Mouse (Mus musculus) MEL (cell line): ENCODE data around the gene Utrn. TPM values are rescaled to one million over a fixed set of nuclear protein-coding genes. Genes with fewer than 3 reads are reported as not detected.

Source experiments
- DNase-seq: peaks from one replicate; pipeline ENCODE4 v3.0.0; 2011; ENCODE audit warnings: low read depth, low spot score
- H3K27ac ChIP-seq: 2 replicates; pipeline ENCODE4 v1.5.1; 2012; ENCODE audit warnings: low read depth, mild to moderate bottlenecking, control low read depth, low read length, moderate library complexity; ENCODE audit not compliant: control insufficient read depth
- H3K27me3 ChIP-seq, 2 experiments: fragments of 150-350 bp in 1 of 2; sonication (generic) in 1 of 2; 2 replicates each; pipeline ENCODE4 v1.6.1; 2012; ENCODE audit warnings: low read length in 2 of 2, mild to moderate bottlenecking in 2 of 2, improper control_type of control experiment in 1 of 2, moderate library complexity in 1 of 2; ENCODE audit not compliant: insufficient read depth in 2 of 2, control insufficient read depth in 1 of 2
- H3K36me3 ChIP-seq, 2 experiments: 2 replicates each; pipeline ENCODE4 v1.6.1; 2012 to 2014; ENCODE audit warnings: low read length in 2 of 2, improper control_type of control experiment in 1 of 2, inconsistent platforms in 1 of 2, mild to moderate bottlenecking in 1 of 2; ENCODE audit not compliant: insufficient read depth in 2 of 2, control insufficient read depth in 1 of 2
- H3K4me1 ChIP-seq, 2 experiments: fragments of 150-350 bp in 1 of 2; sonication (generic) in 1 of 2; 2 replicates each; pipeline ENCODE4 v1.6.1; 2012; ENCODE audit warnings: low read length in 2 of 2, improper control_type of control experiment in 1 of 2, mild to moderate bottlenecking in 1 of 2; ENCODE audit not compliant: insufficient read depth in 2 of 2, control insufficient read depth in 1 of 2
- H3K4me3 ChIP-seq, 2 experiments: fragments of 150-350 bp in 1 of 2; sonication (generic) in 1 of 2; 2 replicates each; pipeline ENCODE4 v1.5.1; 2012; ENCODE audit warnings: low read depth in 2 of 2, low read length in 2 of 2, mild to moderate bottlenecking in 2 of 2, moderate library complexity in 2 of 2, control low read depth in 1 of 2, improper control_type of control experiment in 1 of 2; ENCODE audit not compliant: control insufficient read depth in 1 of 2, insufficient read depth in 1 of 2
- H3K79me2 ChIP-seq: 2 replicates; pipeline ENCODE4 v1.6.1; 2012; ENCODE audit warnings: mild to moderate bottlenecking, low read length, moderate library complexity; ENCODE audit not compliant: control insufficient read depth, poor library complexity, insufficient read depth
- H3K9ac ChIP-seq: 2 replicates; pipeline ENCODE4 v1.6.1; 2012; ENCODE audit warnings: low read depth, mild to moderate bottlenecking, control low read depth, low read length, moderate library complexity; ENCODE audit not compliant: control insufficient read depth, poor library complexity, severe bottlenecking
- H3K9me3 ChIP-seq: fragments of 150-350 bp; sonication (generic); replicated peaks from 2 replicates; pipeline ENCODE4 v1.6.1; 2012; ENCODE audit warnings: mild to moderate bottlenecking, low read length, improper control_type of control experiment, moderate library complexity; ENCODE audit not compliant: insufficient read depth
- E2F4 ChIP-seq: IDR thresholded peaks from 2 replicates; pipeline ENCODE4 v1.6.1; 2011; ENCODE audit warnings: low read depth, low read length, improper control_type of control experiment, borderline replicate concordance
- EP300 ChIP-seq, 2 experiments: IDR thresholded peaks; 2 replicates each; pipeline ENCODE4 v1.6.1; 2011; ENCODE audit warnings: improper control_type of control experiment in 2 of 2, low read length in 2 of 2, low read depth in 1 of 2, mild to moderate bottlenecking in 1 of 2
- GABPA ChIP-seq: IDR thresholded peaks from 2 replicates; pipeline ENCODE4 v1.6.1; 2012; ENCODE audit warnings: low read depth, mild to moderate bottlenecking, inconsistent platforms, low read length, improper control_type of control experiment, moderate library complexity
- GATA1 ChIP-seq: IDR thresholded peaks from 2 replicates; pipeline ENCODE4 v1.6.1; 2011; ENCODE audit warnings: low read depth, low read length, improper control_type of control experiment
- HCFC1 ChIP-seq: IDR thresholded peaks from 2 replicates; pipeline ENCODE4 v1.6.1; 2012; ENCODE audit warnings: low read depth, mild to moderate bottlenecking, inconsistent platforms, low read length, improper control_type of control experiment, moderate library complexity
- MAFK ChIP-seq: IDR thresholded peaks from 2 replicates; pipeline ENCODE4 v1.6.1; 2011; ENCODE audit warnings: low read depth, mild to moderate bottlenecking, low read length, improper control_type of control experiment, borderline replicate concordance
- MAZ ChIP-seq: IDR thresholded peaks from 2 replicates; pipeline ENCODE4 v1.6.1; 2012; ENCODE audit warnings: low read depth, mild to moderate bottlenecking, inconsistent platforms, low read length, improper control_type of control experiment
- MEF2A ChIP-seq: IDR thresholded peaks from 2 replicates; pipeline ENCODE4 v1.6.1; 2014; ENCODE audit warnings: low read depth, mild to moderate bottlenecking, inconsistent platforms, low read length, improper control_type of control experiment; ENCODE audit not compliant: poor library complexity, insufficient replicate concordance, severe bottlenecking; ENCODE audit errors: extremely low read depth
- MXI1 ChIP-seq: IDR thresholded peaks from 2 replicates; pipeline ENCODE4 v1.6.1; 2011; ENCODE audit warnings: mild to moderate bottlenecking, low read depth, low read length, improper control_type of control experiment
- MYC ChIP-seq: IDR thresholded peaks from 2 replicates; pipeline ENCODE4 v1.6.1; 2011; ENCODE audit warnings: low read depth, mild to moderate bottlenecking, low read length, improper control_type of control experiment, moderate library complexity
- NELFE ChIP-seq: IDR thresholded peaks from 2 replicates; pipeline ENCODE4 v1.6.1; 2011; ENCODE audit warnings: low read depth, low read length, improper control_type of control experiment
- POLR2A ChIP-seq, 2 experiments: IDR thresholded peaks; 2 replicates each; pipeline ENCODE4 v1.6.1; 2011 to 2012; ENCODE audit warnings: low read length in 2 of 2, mild to moderate bottlenecking in 2 of 2, control low read depth in 1 of 2, improper control_type of control experiment in 1 of 2, low read depth in 1 of 2, moderate library complexity in 1 of 2; ENCODE audit not compliant: control insufficient read depth in 1 of 2, insufficient read depth in 1 of 2, poor library complexity in 1 of 2
- POLR2AphosphoS2 ChIP-seq: IDR thresholded peaks from 2 replicates; pipeline ENCODE4 v1.6.1; 2011; ENCODE audit warnings: low read length, improper control_type of control experiment
- SIN3A ChIP-seq: IDR thresholded peaks from 2 replicates; pipeline ENCODE4 v1.6.1; 2012; ENCODE audit warnings: low read length, improper control_type of control experiment, inconsistent platforms
- UBTF ChIP-seq: IDR thresholded peaks from 2 replicates; pipeline ENCODE4 v1.6.1; 2012; ENCODE audit warnings: low read depth, mild to moderate bottlenecking, inconsistent platforms, low read length, improper control_type of control experiment, moderate library complexity, borderline replicate concordance; ENCODE audit not compliant: insufficient read depth
- USF1 ChIP-seq: IDR thresholded peaks from 2 replicates; pipeline ENCODE4 v1.6.1; 2014; ENCODE audit warnings: low read depth, mild to moderate bottlenecking, inconsistent platforms, low read length, improper control_type of control experiment, moderate library complexity
- USF2 ChIP-seq, 2 experiments: IDR thresholded peaks; 2 replicates each; pipeline ENCODE4 v1.6.1; 2011 to 2012; ENCODE audit warnings: improper control_type of control experiment in 2 of 2, low read length in 2 of 2, borderline replicate concordance in 1 of 2, inconsistent platforms in 1 of 2, low read depth in 1 of 2, mild to moderate bottlenecking in 1 of 2; ENCODE audit not compliant: insufficient read depth in 1 of 2
- ZMIZ1 ChIP-seq: IDR thresholded peaks from 2 replicates; pipeline ENCODE4 v1.6.1; 2012; ENCODE audit warnings: low read depth, mild to moderate bottlenecking, inconsistent platforms, low read length, improper control_type of control experiment, moderate library complexity
- polyA plus RNA-seq, 2 experiments: library from polyadenylated mRNA; stranded (reverse) in 1 of 2; unstranded in 1 of 2; fragments of >175 nt in 1 of 2; fragments of >200 nt in 1 of 2; gene quantifications; 2 replicates each; pipeline versions ENCODE4 v1.2.1 to v1.2.4; 2012; ENCODE audit warnings: low replicate concordance in 2 of 2, low read depth in 1 of 2; ENCODE audit not compliant: insufficient read length in 2 of 2, insufficient read depth in 1 of 2, missing spikeins in 1 of 2
- total RNA-seq: library from RNA; depleted of rRNA; stranded (reverse); fragments of 300-350 nt; gene quantifications from 2 replicates; pipeline ENCODE4 v1.2.3, GENCODE M21; 2012; rRNA removed

Utrn gene
- total RNA-seq (2.3 and 3.4 TPM in 2 replicates), polyA plus RNA-seq (1 to 10 TPM in 1 of 2 experiments, not detected in 1; 4.3 TPM)

DNA sequence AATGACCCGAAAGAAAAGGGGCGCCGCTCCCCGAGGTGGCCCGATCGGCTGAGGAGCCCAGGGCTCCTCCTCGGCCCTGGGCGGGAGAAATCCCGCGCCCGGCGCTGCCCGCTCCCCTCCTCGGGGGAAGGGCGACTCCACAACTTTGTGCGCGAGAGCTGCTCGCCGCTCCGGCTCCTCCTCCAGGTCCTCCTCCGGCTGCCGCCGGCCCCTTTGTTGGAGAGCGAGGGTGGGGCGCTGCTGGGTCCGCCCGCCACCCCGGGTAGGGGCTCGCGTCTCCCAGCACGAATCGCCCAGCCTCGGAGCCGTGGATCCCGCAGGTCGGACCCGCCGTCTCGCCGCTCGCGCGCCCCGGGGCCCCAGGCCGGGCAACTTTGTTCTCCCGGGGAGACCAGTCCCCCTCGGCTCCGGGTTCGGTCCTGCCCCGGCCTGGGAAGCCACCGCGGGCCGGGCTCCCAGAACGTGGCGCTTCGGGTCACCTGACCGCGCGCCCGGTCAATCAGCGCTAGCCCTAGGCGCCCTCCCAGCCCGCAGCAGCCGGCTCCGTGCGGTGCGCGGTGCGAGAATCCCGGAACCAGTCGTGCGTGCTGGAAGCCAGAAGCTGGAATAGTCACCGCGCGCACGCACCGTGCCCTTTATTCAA, at the start of gene Utrn:
Gene Utrn (minus strand): TSS at position 337 of the 643 bp plus-strand sequence.
- Histone ChIP-seq H3K79me2 (no peaks in the 10 kb centered on the region; the same call in 1 of the 2 replicates), H3K36me3 (peaks cover 0 to 2% of the 10 kb centered on the region in 2 experiments; a peak in 1 of 4 replicates)
- DNase-seq = peak; percentile 85

DNA sequence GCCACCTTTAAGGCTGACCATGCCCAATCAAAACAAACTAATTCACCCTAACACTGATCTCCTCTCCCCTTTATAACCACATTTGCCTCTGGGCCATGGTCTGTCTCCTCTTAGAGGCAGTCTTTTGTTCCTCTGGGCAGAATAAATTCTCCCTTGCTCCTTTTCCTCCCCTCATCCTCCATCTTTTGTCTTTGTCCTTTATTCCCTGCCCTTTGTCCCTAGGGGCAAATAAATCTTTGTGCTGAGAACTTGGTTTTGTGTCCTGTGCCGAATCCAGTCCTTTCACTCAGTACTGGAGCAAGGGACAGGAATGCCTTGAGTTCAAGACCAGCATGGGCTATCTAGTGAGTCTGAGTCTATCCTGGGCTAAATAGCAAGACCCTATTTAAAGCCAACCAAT, 48.5 kb upstream of the Utrn start:
- H3K9ac ChIP-seq = no peak overlapping the region
- no peak for TF ChIP-seq SIN3A
- TF ChIP-seq ZMIZ1 = no peak
- no peaks in the 10 kb centered on the region for H3K27me3 ChIP-seq
- H3K79me2 ChIP-seq = peaks cover under 1% of the 10 kb centered on the region; the same call in 1 of the 2 replicates
- no peaks in the 10 kb centered on the region for H3K9me3 ChIP-seq
- no peak for DNase-seq
- no peaks in the 10 kb centered on the region; a peak in 1 of 4 replicates for H3K36me3 ChIP-seq
- H3K4me3 ChIP-seq = no peak overlapping the region
- H3K27ac ChIP-seq = no peak overlapping the region
- H3K4me1 ChIP-seq = peaks cover 3 to 5% of the 10 kb centered on the region in 2 experiments; a peak in 2 of 4 replicates

More for the DNA sequence above, at the start of gene Utrn:
- no peak for TF ChIP-seq MEF2A
- TF ChIP-seq HCFC1 = no peak; the same call in 1 of the 2 replicates
- peak; percentile 51; the same call in 1 of the 2 replicates for TF ChIP-seq E2F4
- 0 out of 2 replicates have a peak, but pooled peaks have one; percentile 79 for TF ChIP-seq UBTF
- TF ChIP-seq MYC = no peak
- peak; percentile 71; the same call in 1 of the 2 replicates for TF ChIP-seq ZMIZ1
- TF ChIP-seq USF2 (IDR thresholded peaks at IDR 0.05; ENCODE audit: borderline replicate concordance in 1 of 2, insufficient read depth in 1 of 2, low read depth in 1 of 2, low read length in 2 of 2) = 0 out of 4 replicates have a peak, but pooled peaks of 1 of the 2 experiments have one; percentile 10
- no peak for TF ChIP-seq GABPA
- peak; percentile 78 for TF ChIP-seq USF1
- TF ChIP-seq MAZ = peak; percentile 58; the same call in 1 of the 2 replicates
- peak; percentile 16 to 45; a peak in 2 of 4 replicates for TF ChIP-seq POLR2A (IDR thresholded peaks at IDR 0.05; ENCODE audit: control insufficient read depth in 1 of 2, insufficient read depth in 1 of 2, low read depth in 1 of 2, low read length in 2 of 2, poor library complexity in 1 of 2)
- no peak for TF ChIP-seq MAFK
- 0 out of 2 replicates have a peak, but pooled peaks have one; percentile 3 for TF ChIP-seq SIN3A
- peak; percentile 25; the same call in 1 of the 2 replicates for TF ChIP-seq MXI1
- TF ChIP-seq GATA1 = no peak
- no peak for TF ChIP-seq POLR2AphosphoS2
- TF ChIP-seq EP300 (IDR thresholded peaks at IDR 0.05; ENCODE audit: low read depth in 1 of 2, low read length in 2 of 2) = no peak
- TF ChIP-seq NELFE = peak; percentile 44
- Histone ChIP-seq H3K4me3 (peak within 1 kb of the TSS; percentile 55 to 96), H3K4me1 (0 out of 4 replicates have a peak, but pooled peaks cover 0 to 4% of the 10 kb centered on the region in 2 experiments), H3K9ac (peak within 1 kb of the TSS; percentile 81), H3K27ac (peak within 1 kb of the TSS; percentile 40), H3K9me3 (no peaks in the 10 kb centered on the region), H3K27me3 (no peaks in the 10 kb centered on the region; a peak in 1 of 4 replicates)
